Mouse (Mus musculus) erythroblast, embryonic 14.5 days (primary cell): Measurements from ENCODE around the gene Cldn6.

ENCODE experiments used
- GATA1 ChIP-seq: IDR thresholded peaks from 2 replicates; pipeline ENCODE4 v1.6.1; 2012; ENCODE audit warnings: low read length, inconsistent platforms, mixed read lengths
- TAL1 ChIP-seq: IDR thresholded peaks from 3 replicates; pipeline ENCODE4 v1.6.1; 2012; ENCODE audit warnings: low read length, inconsistent platforms, mixed read lengths

- TF ChIP-seq GATA1 (no peak), TAL1 (no peak)
Measured at GRCm38 (mm10) chr17:23703301-23703700, 24.3 kb downstream of the Cldn6 start.
